Mouse (Mus musculus): ENCODE measurements at regions not wholly inside any gene's neighbourhood (a gene's known extent, or its start where the extent isn't known, plus 50 kb on each side); places are given as distances from the start of the nearest gene placed in this dataset.
A peak's percentile ranks its signal among the peaks of the same experiment; 100 is the strongest.

DNA sequence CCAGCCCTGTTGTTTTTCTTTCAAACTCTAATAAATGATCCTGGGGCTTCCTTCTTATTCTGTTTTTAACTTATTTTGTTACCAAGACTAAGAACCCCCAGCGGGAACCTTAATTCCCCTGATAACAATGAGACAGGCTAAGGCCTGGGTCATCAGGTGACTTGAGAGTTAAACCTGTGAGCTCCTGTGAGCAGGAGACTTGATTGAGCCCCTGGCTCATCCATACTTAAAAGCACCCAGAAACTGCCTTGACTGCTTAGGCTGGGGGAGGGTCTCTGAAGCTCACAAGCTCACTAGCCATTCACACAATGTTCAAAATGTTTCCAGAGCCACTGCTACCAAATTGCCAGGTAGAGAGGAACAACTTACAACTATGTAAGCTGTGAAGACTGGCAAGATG lies 109.4 kb downstream of the Hsd17b3 start:
- Histone ChIP-seq H3K36me3 (ENCODE audit: control insufficient read depth, insufficient read depth, low read length, poor library complexity, severe bottlenecking) (no peaks in the 10 kb centered on the region), H3K4me1 (ENCODE audit: control insufficient read depth in 2 of 2, insufficient read depth in 2 of 2, low read length in 2 of 2, poor library complexity in 1 of 2) (peaks cover 10 to 38% of the 10 kb centered on the region in 2 experiments), H3K4me3 (ENCODE audit: insufficient read depth in 1 of 2, low read depth in 1 of 2, low read length in 2 of 2, poor library complexity in 1 of 2, severe bottlenecking in 1 of 2) (no peak overlapping the region), H3K27ac (ENCODE audit: insufficient read depth, low read depth, low read length, poor library complexity, severe bottlenecking) (peak overlapping the region; percentile 89), H3K9ac (ENCODE audit: insufficient read depth, low read depth, low read length, poor library complexity, severe bottlenecking) (no peak overlapping the region), H3K9me3 (ENCODE audit: control insufficient read depth, insufficient read depth, low read depth, low read length) (no peaks in the 10 kb centered on the region)
- TF ChIP-seq ZNF384 (IDR thresholded peaks at IDR 0.05; ENCODE audit: low read depth, low read length) (no peak), CHD2 (IDR thresholded peaks at IDR 0.05; ENCODE audit: low read depth, low read length) (no peak), ZC3H11A (IDR thresholded peaks at IDR 0.05; ENCODE audit: borderline replicate concordance, low read depth, low read length) (no peak), HCFC1 (IDR thresholded peaks at IDR 0.05; ENCODE audit: borderline replicate concordance, insufficient read depth, low read length) (no peak; the same call in 1 of the 2 replicates), MAFK (IDR thresholded peaks at IDR 0.05; ENCODE audit: insufficient read depth, low read depth, low read length) (no peak)
- in situ Hi-C loops (cut with MboI; ENCODE audit: low sequenced_read_pairs in 2 of 2, unreplicated experiment in 2 of 2), result no loop called here
- DNase-seq (ENCODE audit: low read depth, low spot score), result no peak

DNA sequence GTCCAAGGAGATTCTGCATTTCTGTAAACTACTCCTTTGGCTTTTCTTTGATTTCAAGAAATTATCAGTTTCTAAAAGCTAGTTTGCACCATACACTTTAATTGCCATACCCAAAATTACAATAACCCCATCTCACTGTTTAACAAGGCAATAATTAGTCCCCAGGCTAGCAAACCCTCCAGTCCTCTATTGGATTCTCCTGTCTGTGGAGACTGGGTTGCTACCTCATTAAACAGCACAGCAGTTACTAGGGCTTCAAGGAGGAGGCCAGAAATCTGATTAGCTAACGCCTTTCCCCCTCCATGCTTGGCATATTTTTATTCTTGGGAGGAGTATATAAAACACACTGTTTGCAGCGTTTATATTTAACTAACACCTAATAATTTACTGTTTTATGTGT lies 119.1 kb downstream of the Hsd17b3 start:
- in situ Hi-C loops (cut with MboI; ENCODE audit: low sequenced_read_pairs in 2 of 2, unreplicated experiment in 2 of 2), result no loop called here
- TF ChIP-seq HCFC1 (IDR thresholded peaks at IDR 0.05; ENCODE audit: borderline replicate concordance, insufficient read depth, low read length) (no peak), ZNF384 (IDR thresholded peaks at IDR 0.05; ENCODE audit: low read depth, low read length) (no peak), ZC3H11A (IDR thresholded peaks at IDR 0.05; ENCODE audit: borderline replicate concordance, low read depth, low read length) (no peak), MAFK (IDR thresholded peaks at IDR 0.05; ENCODE audit: insufficient read depth, low read depth, low read length) (no peak), CHD2 (IDR thresholded peaks at IDR 0.05; ENCODE audit: low read depth, low read length) (no peak)

DNA sequence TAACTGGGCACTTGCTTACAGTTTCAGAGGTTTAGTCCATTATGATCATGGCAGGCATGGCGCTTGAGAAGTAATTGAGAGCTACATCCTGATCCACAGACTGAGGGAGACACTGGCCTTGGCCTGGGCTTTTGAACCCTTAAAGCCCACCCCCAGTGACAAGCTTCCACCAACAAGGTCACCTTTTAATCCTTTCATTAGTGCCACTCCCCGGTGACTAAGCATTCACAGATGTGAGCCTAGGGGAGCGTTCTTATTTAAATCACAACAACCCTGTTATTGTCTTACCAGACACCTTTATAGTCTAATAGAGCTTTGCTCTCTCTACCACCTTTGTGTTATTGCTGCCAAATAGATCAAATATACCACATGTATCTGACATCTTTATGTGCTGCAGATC lies 120.4 kb downstream of the Hsd17b3 start:
- in situ Hi-C loops (cut with MboI; ENCODE audit: low sequenced_read_pairs in 2 of 2, unreplicated experiment in 2 of 2), result no loop called here
- no peak overlapping the region for H3K9ac ChIP-seq (ENCODE audit: insufficient read depth, low read depth, low read length, poor library complexity, severe bottlenecking)
- peak overlapping the region in 1 of 2 experiments; percentile 45; a peak in 2 of 4 replicates for H3K4me3 ChIP-seq (ENCODE audit: insufficient read depth in 1 of 2, low read depth in 1 of 2, low read length in 2 of 2, poor library complexity in 1 of 2, severe bottlenecking in 1 of 2)
- H3K27ac ChIP-seq (ENCODE audit: insufficient read depth, low read depth, low read length, poor library complexity, severe bottlenecking), result no peak overlapping the region
- H3K4me1 ChIP-seq (ENCODE audit: control insufficient read depth in 2 of 2, insufficient read depth in 2 of 2, low read length in 2 of 2, poor library complexity in 1 of 2), result peaks cover 0 to 15% of the 10 kb centered on the region in 2 experiments; a peak in 3 of 4 replicates
- no peaks in the 10 kb centered on the region for H3K36me3 ChIP-seq (ENCODE audit: control insufficient read depth, insufficient read depth, low read length, poor library complexity, severe bottlenecking)
- peak; percentile 79 for TF ChIP-seq MAFK (IDR thresholded peaks at IDR 0.05; ENCODE audit: insufficient read depth, low read depth, low read length)
- TF ChIP-seq ZC3H11A (IDR thresholded peaks at IDR 0.05; ENCODE audit: borderline replicate concordance, low read depth, low read length), result no peak
- TF ChIP-seq CHD2 (IDR thresholded peaks at IDR 0.05; ENCODE audit: low read depth, low read length), result 0 out of 2 replicates have a peak, but pooled peaks have one; percentile 29
- TF ChIP-seq ZNF384 (IDR thresholded peaks at IDR 0.05; ENCODE audit: low read depth, low read length), result no peak
- no peak for TF ChIP-seq HCFC1 (IDR thresholded peaks at IDR 0.05; ENCODE audit: borderline replicate concordance, insufficient read depth, low read length)
- H3K9me3 ChIP-seq (ENCODE audit: control insufficient read depth, insufficient read depth, low read depth, low read length), result no peaks in the 10 kb centered on the region
- peak; percentile 47 for DNase-seq (ENCODE audit: low read depth, low spot score)

More for the DNA sequence above, 119.1 kb downstream of the Hsd17b3 start:
- no peak overlapping the region for H3K27ac ChIP-seq (ENCODE audit: insufficient read depth, low read depth, low read length, poor library complexity, severe bottlenecking)
- H3K36me3 ChIP-seq (ENCODE audit: control insufficient read depth, insufficient read depth, low read length, poor library complexity, severe bottlenecking), result no peaks in the 10 kb centered on the region
- H3K4me1 ChIP-seq (ENCODE audit: control insufficient read depth in 2 of 2, insufficient read depth in 2 of 2, low read length in 2 of 2, poor library complexity in 1 of 2), result peaks cover 8 to 19% of the 10 kb centered on the region in 2 experiments; a peak in 3 of 4 replicates
- no peak overlapping the region for H3K9ac ChIP-seq (ENCODE audit: insufficient read depth, low read depth, low read length, poor library complexity, severe bottlenecking)
- DNase-seq (ENCODE audit: low read depth, low spot score), result no peak
- no peak overlapping the region for H3K4me3 ChIP-seq (ENCODE audit: insufficient read depth in 1 of 2, low read depth in 1 of 2, low read length in 2 of 2, poor library complexity in 1 of 2, severe bottlenecking in 1 of 2)
- no peaks in the 10 kb centered on the region for H3K9me3 ChIP-seq (ENCODE audit: control insufficient read depth, insufficient read depth, low read depth, low read length)

DNA sequence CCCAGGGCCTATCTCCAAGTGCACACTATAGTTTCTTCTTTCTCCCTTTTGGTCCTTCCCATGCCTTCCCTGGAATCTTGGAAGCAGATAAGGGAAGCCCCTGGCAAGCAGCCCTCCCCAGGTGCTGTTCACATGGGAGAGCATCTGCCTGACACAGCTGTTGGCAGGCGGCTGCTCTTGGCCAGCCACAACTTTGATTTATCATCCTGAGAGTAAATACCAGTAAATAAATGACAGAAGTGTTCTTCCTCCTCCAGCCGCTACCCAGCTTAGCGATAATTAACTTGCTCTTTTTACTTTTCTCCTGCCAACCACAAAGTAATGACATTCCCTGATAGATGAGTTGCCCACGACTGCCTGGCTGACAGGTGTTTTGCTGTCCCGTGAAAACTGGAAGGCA lies 131.9 kb downstream of the Hsd17b3 start:
- Histone ChIP-seq H3K9me3 (ENCODE audit: control insufficient read depth, insufficient read depth, low read depth, low read length) (0 out of 2 replicates have a peak, but pooled peaks cover 2% of the 10 kb centered on the region), H3K9ac (ENCODE audit: insufficient read depth, low read depth, low read length, poor library complexity, severe bottlenecking) (no peak overlapping the region), H3K4me1 (ENCODE audit: control insufficient read depth in 2 of 2, insufficient read depth in 2 of 2, low read length in 2 of 2, poor library complexity in 1 of 2) (no peaks in the 10 kb centered on the region), H3K36me3 (ENCODE audit: control insufficient read depth, insufficient read depth, low read length, poor library complexity, severe bottlenecking) (no peaks in the 10 kb centered on the region), H3K27ac (ENCODE audit: insufficient read depth, low read depth, low read length, poor library complexity, severe bottlenecking) (no peak overlapping the region), H3K4me3 (ENCODE audit: insufficient read depth in 1 of 2, low read depth in 1 of 2, low read length in 2 of 2, poor library complexity in 1 of 2, severe bottlenecking in 1 of 2) (no peak overlapping the region)
- in situ Hi-C loops (cut with MboI; ENCODE audit: low sequenced_read_pairs in 2 of 2, unreplicated experiment in 2 of 2), result no loop called here
- TF ChIP-seq ZNF384 (IDR thresholded peaks at IDR 0.05; ENCODE audit: low read depth, low read length) (no peak), HCFC1 (IDR thresholded peaks at IDR 0.05; ENCODE audit: borderline replicate concordance, insufficient read depth, low read length) (no peak), CHD2 (IDR thresholded peaks at IDR 0.05; ENCODE audit: low read depth, low read length) (no peak), ZC3H11A (IDR thresholded peaks at IDR 0.05; ENCODE audit: borderline replicate concordance, low read depth, low read length) (no peak), MAFK (IDR thresholded peaks at IDR 0.05; ENCODE audit: insufficient read depth, low read depth, low read length) (no peak)
- DNase-seq (ENCODE audit: low read depth, low spot score), result no peak

Data from ES-E14 (cell line).